Mouse (Mus musculus): ENCODE measurements around the gene Ctla4. TPM values are rescaled to one million over a fixed set of nuclear protein-coding genes. Genes with fewer than 3 reads are reported as not detected.

Ctla4 gene
- total and polyA plus RNA-seq, 3 experiments: not detected

- DNase-seq (ENCODE audit: low read depth, low spot score): no peak
- no peak for TF ChIP-seq GATA1 (IDR thresholded peaks at IDR 0.05; ENCODE audit: low read depth, low read length)
- H3K9me3 ChIP-seq (replicated peaks; ENCODE audit: insufficient read depth, low read length): no peaks in the 10 kb centered on the region
- no peaks in the 10 kb centered on the region for H3K27me3 ChIP-seq (ENCODE audit: control insufficient read depth in 1 of 2, insufficient read depth in 2 of 2, low read length in 2 of 2)
- no peak overlapping the region for H3K4me3 ChIP-seq (ENCODE audit: control insufficient read depth in 1 of 2, insufficient read depth in 1 of 2, low read depth in 2 of 2, low read length in 2 of 2)
- no peaks in the 10 kb centered on the region for H3K36me3 ChIP-seq (ENCODE audit: control insufficient read depth in 1 of 2, insufficient read depth in 2 of 2, low read length in 2 of 2)
- H3K27ac ChIP-seq (ENCODE audit: control insufficient read depth, low read depth, low read length): no peak overlapping the region
- no peak overlapping the region for H3K9ac ChIP-seq (ENCODE audit: control insufficient read depth, low read depth, low read length, poor library complexity, severe bottlenecking)
- no peaks in the 10 kb centered on the region for H3K4me1 ChIP-seq (ENCODE audit: control insufficient read depth in 1 of 2, insufficient read depth in 2 of 2, low read length in 2 of 2)
- no peaks in the 10 kb centered on the region for H3K79me2 ChIP-seq (ENCODE audit: control insufficient read depth, insufficient read depth, low read length, poor library complexity)
These were observed 42.2 kb downstream of the Ctla4 start for GRCm38 (mm10) chr1:60929036-60929435.

- no peak for DNase-seq (ENCODE audit: low read depth, low spot score)
- H3K27me3 ChIP-seq (ENCODE audit: control insufficient read depth in 1 of 2, insufficient read depth in 2 of 2, low read length in 2 of 2): no peaks in the 10 kb centered on the region
- no peaks in the 10 kb centered on the region for H3K9me3 ChIP-seq (replicated peaks; ENCODE audit: insufficient read depth, low read length)
- no peak overlapping the region for H3K27ac ChIP-seq (ENCODE audit: control insufficient read depth, low read depth, low read length)
- H3K4me3 ChIP-seq (ENCODE audit: control insufficient read depth in 1 of 2, insufficient read depth in 1 of 2, low read depth in 2 of 2, low read length in 2 of 2): no peak overlapping the region
- no peaks in the 10 kb centered on the region for H3K79me2 ChIP-seq (ENCODE audit: control insufficient read depth, insufficient read depth, low read length, poor library complexity)
- H3K9ac ChIP-seq (ENCODE audit: control insufficient read depth, low read depth, low read length, poor library complexity, severe bottlenecking): no peak overlapping the region
- TF ChIP-seq POLR2AphosphoS5 (IDR thresholded peaks at IDR 0.05; ENCODE audit: borderline replicate concordance, low read depth, low read length): no peak
- TF ChIP-seq ZC3H11A (IDR thresholded peaks at IDR 0.05; ENCODE audit: low read depth, low read length): no peak
- TF ChIP-seq POLR2A (IDR thresholded peaks at IDR 0.05; ENCODE audit: control insufficient read depth in 1 of 2, insufficient read depth in 1 of 2, low read depth in 1 of 2, low read length in 2 of 2, poor library complexity in 1 of 2): no peak
- no peak for TF ChIP-seq MEF2A (IDR thresholded peaks at IDR 0.05; ENCODE audit: extremely low read depth, insufficient replicate concordance, low read depth, low read length, poor library complexity, severe bottlenecking)
- no peak for TF ChIP-seq KAT2A (conservative IDR thresholded peaks at IDR 0.05; ENCODE audit: low read depth, low read length)
- TF ChIP-seq MXI1 (IDR thresholded peaks at IDR 0.05; ENCODE audit: low read depth, low read length): no peak
- TF ChIP-seq TAL1 (IDR thresholded peaks at IDR 0.05; ENCODE audit: low read length): no peak
- H3K36me3 ChIP-seq (ENCODE audit: control insufficient read depth in 1 of 2, insufficient read depth in 2 of 2, low read length in 2 of 2): no peaks in the 10 kb centered on the region
- H3K4me1 ChIP-seq (ENCODE audit: control insufficient read depth in 1 of 2, insufficient read depth in 2 of 2, low read length in 2 of 2): no peaks in the 10 kb centered on the region
These were observed 43.6 kb downstream of the Ctla4 start for GRCm38 (mm10) chr1:60930397-60930796.

GRCm38 (mm10) chr1:60935968-60936581, 49.3 kb downstream of the Ctla4 start:
- no peak for DNase-seq (ENCODE audit: low read depth, low spot score)
- no peaks in the 10 kb centered on the region for H3K36me3 ChIP-seq (ENCODE audit: control insufficient read depth in 1 of 2, insufficient read depth in 2 of 2, low read length in 2 of 2)

More at GRCm38 (mm10) chr1:60935968-60936581, 49.3 kb downstream of the Ctla4 start:
- Histone ChIP-seq H3K4me3 (ENCODE audit: control insufficient read depth in 1 of 2, insufficient read depth in 1 of 2, low read depth in 2 of 2, low read length in 2 of 2) (no peak overlapping the region), H3K4me1 (ENCODE audit: control insufficient read depth in 1 of 2, insufficient read depth in 2 of 2, low read length in 2 of 2) (no peaks in the 10 kb centered on the region), H3K27ac (ENCODE audit: control insufficient read depth, low read depth, low read length) (no peak overlapping the region), H3K27me3 (ENCODE audit: control insufficient read depth in 1 of 2, insufficient read depth in 2 of 2, low read length in 2 of 2) (no peaks in the 10 kb centered on the region), H3K9me3 (replicated peaks; ENCODE audit: insufficient read depth, low read length) (no peaks in the 10 kb centered on the region), H3K9ac (ENCODE audit: control insufficient read depth, low read depth, low read length, poor library complexity, severe bottlenecking) (no peak overlapping the region), H3K79me2 (ENCODE audit: control insufficient read depth, insufficient read depth, low read length, poor library complexity) (no peaks in the 10 kb centered on the region)
- TF ChIP-seq ELF1 (IDR thresholded peaks at IDR 0.05; ENCODE audit: low read depth, low read length): no peak
- TF ChIP-seq GABPA (IDR thresholded peaks at IDR 0.05; ENCODE audit: low read depth, low read length): no peak
- no peak for TF ChIP-seq RAD21 (IDR thresholded peaks at IDR 0.05; ENCODE audit: low read depth, low read length)
- TF ChIP-seq SIN3A (IDR thresholded peaks at IDR 0.05; ENCODE audit: low read length): no peak
- no peak for TF ChIP-seq MAFK (IDR thresholded peaks at IDR 0.05; ENCODE audit: borderline replicate concordance, low read depth, low read length)
- TF ChIP-seq RCOR1 (IDR thresholded peaks at IDR 0.05; ENCODE audit: low read depth, low read length): no peak
- no peak for TF ChIP-seq USF1 (IDR thresholded peaks at IDR 0.05; ENCODE audit: low read depth, low read length)
- no peak for TF ChIP-seq POLR2AphosphoS5 (IDR thresholded peaks at IDR 0.05; ENCODE audit: borderline replicate concordance, low read depth, low read length)
- TF ChIP-seq ZMIZ1 (IDR thresholded peaks at IDR 0.05; ENCODE audit: low read depth, low read length): no peak
